Mouse (Mus musculus): ENCODE data around the gene Cngb1. TPM values are rescaled to one million over a fixed set of nuclear protein-coding genes. Genes with fewer than 3 reads are reported as not detected.
A peak's percentile ranks its signal among the peaks of the same experiment; 100 is the strongest.

Gene Cngb1
- polyA plus RNA-seq, 1 experiment from 2014 or later: 0.04 TPM

DNA sequence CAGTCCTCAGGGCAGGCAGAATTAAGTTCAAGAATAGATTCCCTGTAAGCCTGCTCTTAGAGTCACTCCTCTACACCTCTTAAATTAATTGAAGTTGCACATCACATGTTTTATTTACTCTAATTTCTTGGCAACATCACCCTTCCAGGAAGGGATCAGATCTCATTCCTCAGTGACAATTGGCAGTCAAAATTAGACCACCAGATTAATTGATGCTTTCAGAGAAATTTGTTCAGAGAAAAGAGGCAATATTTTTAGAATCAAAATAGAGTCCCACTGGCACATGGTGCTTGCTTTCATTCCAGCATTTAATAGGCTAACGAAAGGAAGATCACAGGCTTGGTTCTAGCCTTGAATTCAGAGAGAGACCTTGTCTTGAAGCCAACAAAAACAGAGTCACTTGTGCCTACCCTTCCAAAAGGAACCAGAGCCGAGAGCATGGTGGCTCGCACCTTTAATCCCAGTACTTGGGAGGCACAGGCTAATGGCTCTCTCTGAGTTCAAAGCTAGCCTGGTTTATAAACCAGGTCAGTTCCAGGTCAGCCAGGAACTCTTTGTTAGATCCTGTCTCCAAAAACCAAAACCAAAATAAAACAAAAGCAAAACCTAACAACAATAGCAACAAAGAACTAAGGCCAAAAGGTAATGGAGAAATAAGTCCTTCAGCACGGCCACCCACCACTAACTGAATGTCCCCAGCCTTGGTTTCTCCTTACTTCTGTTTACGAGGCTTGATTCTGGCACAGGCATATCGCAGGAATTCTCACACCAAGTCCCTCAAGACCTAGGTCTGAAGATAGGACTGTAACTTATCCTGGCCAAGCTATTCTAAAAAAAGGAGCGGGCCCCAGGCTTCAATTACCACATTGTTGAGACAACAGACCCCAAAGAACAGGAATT, 79.9 kb downstream of the Cngb1 start:
- H3K27me3 ChIP-seq (ENCODE audit: low read depth, poor library complexity, severe bottlenecking): no peaks in the 10 kb centered on the region
- no peaks in the 10 kb centered on the region for H3K9me3 ChIP-seq (replicated peaks)
- peaks cover 12% of the 10 kb centered on the region for H3K4me1 ChIP-seq
- H3K27ac ChIP-seq: no peak overlapping the region
- no peak for DNase-seq (ENCODE audit: low spot score)
- no peaks in the 10 kb centered on the region for H3K36me3 ChIP-seq
- WGBS: 51% methylated on average over 7 of the region's 7 CpGs
- H3K4me3 ChIP-seq: no peak overlapping the region

DNA sequence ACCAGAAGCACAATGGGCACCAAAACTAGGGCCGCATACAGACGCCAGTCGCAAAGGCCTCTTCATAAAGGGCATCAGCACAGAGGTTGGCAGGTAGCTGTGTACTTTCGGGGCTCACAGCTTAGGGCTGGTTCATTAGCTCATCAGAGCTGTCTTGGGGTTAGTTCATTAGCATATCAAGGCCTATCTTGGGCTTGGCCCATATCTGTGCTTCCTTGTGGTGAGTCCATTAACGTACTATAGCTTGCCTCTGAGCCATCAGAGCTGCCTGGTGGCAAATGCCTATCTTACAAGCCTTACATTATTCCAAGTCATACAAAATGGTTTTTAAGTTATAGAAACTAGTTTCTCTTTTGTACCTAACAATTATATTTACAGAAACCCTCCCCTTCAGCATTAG, 82.4 kb downstream of the Cngb1 start:
- no peaks in the 10 kb centered on the region for H3K9me3 ChIP-seq (replicated peaks)
- WGBS: 91% methylated on average over 5 of the region's 5 CpGs
- H3K4me3 ChIP-seq: no peak overlapping the region
- H3K4me1 ChIP-seq: peaks cover 16% of the 10 kb centered on the region
- H3K27ac ChIP-seq: no peak overlapping the region
- H3K36me3 ChIP-seq: no peaks in the 10 kb centered on the region
- DNase-seq (ENCODE audit: low spot score): no peak
- no peaks in the 10 kb centered on the region for H3K27me3 ChIP-seq (ENCODE audit: low read depth, poor library complexity, severe bottlenecking)

DNA sequence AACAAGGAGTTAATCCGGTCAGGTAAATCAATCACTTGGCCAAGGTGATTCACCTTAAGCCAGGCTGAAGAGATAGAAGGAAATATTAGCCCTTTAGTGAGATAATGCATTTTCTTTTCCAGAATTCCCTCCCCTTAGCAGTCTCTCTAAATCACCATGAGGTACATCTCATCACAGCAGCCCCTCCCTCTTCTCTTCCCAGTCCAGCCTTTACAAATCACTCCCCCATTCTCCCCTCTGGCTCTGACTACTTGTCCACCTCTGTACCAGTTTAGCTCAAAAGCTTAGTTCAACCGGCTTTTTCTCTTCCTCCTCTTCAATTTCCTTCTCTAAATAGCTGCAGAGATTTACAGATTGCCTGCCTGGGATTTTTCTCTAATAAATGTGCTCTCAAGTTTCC, 85.3 kb downstream of the Cngb1 start:
- Histone ChIP-seq H3K27ac (no peak overlapping the region), H3K4me3 (no peak overlapping the region), H3K4me1 (peaks cover 7% of the 10 kb centered on the region), H3K27me3 (ENCODE audit: low read depth, poor library complexity, severe bottlenecking) (no peaks in the 10 kb centered on the region), H3K9me3 (replicated peaks) (no peaks in the 10 kb centered on the region), H3K36me3 (no peaks in the 10 kb centered on the region)
- 45% methylated on average over 2 of the region's 2 CpGs for WGBS
- no peak for DNase-seq (ENCODE audit: low spot score)

DNA sequence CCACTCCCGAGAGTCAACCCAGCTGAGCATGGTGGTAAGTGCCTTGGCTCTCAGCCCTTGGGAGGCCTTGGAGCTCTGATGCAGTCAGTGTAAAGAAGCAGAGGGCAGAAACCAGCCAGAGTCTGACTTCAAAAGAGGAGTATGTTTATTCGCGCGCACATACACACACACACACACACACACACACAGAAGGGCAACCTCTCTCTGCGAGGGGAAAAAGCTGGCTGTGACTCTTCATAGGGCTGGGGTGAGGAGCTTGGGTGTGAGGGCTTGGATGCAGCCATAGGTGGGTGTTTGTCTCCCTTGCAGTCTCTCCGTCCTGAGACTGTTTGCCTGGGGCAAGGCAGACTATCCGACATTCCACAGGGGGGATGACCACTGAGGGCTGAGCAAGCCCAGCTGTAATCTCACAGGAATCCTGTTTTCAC, 85.8 kb downstream of the Cngb1 start:
- H3K36me3 ChIP-seq: no peaks in the 10 kb centered on the region
- H3K4me1 ChIP-seq: peaks cover 5% of the 10 kb centered on the region
- no peak for DNase-seq (ENCODE audit: low spot score)
- WGBS: 49% methylated on average over 7 of the region's 7 CpGs
- H3K27me3 ChIP-seq (ENCODE audit: low read depth, poor library complexity, severe bottlenecking): no peaks in the 10 kb centered on the region
- no peak overlapping the region for H3K4me3 ChIP-seq
- no peaks in the 10 kb centered on the region for H3K9me3 ChIP-seq (replicated peaks)
- H3K27ac ChIP-seq: no peak overlapping the region

DNA sequence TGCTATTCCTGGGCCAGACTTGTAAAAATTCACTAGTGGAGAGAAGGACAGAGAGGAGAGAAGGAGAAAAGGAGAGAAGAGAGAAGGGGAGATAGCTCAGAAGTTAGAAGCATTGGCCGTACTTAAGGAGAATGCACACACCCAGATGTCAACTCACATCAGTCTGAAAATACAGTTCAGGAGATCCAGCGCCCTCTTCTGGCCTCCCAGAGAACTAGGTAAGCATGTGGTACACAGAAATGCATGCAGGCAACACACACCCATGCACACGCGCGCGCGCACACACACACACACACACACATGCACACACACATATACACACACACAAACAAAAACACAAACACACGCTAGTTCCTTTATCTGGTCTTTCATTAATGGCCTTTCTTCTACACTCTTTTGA, 86.8 kb downstream of the Cngb1 start:
- peaks cover 5% of the 10 kb centered on the region for H3K4me1 ChIP-seq
- no peaks in the 10 kb centered on the region for H3K36me3 ChIP-seq
- no peaks in the 10 kb centered on the region for H3K27me3 ChIP-seq (ENCODE audit: low read depth, poor library complexity, severe bottlenecking)
- DNase-seq (ENCODE audit: low spot score): no peak
- no peak overlapping the region for H3K4me3 ChIP-seq
- no peak overlapping the region for H3K27ac ChIP-seq
- no peaks in the 10 kb centered on the region for H3K9me3 ChIP-seq (replicated peaks)
- WGBS: 85% methylated on average over 8 of the region's 8 CpGs

DNA sequence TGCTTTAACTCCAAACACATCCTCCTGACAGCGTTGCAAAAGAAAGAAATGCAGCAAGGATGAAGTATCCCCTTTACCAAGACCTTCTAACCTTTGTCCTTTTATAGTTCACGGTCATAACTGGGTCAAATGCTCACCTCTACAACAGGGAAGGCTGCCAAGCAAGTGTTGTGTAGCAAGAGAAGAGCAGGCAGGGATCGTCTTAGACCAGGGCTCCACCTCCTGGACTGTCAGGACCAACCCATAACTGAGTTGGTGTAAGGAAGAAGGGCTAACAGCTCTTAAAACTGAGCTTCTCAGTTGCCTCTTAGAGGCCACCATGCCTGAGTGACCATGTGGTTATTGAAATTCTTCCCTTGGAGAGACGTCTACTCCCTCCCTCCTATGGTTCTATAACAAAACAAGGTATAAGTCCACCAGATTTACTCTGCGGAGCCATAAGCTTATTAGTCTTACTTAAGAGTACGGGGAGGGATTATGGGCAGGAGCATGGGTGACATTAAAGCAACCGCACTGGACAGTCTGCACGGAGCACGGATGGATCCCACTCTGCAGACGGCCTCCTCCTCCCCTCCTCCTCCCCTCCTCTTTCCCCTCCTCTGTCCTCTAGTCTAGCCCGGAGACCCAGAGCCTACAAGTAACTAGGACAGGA, 90.5 kb downstream of the Cngb1 start:
- 81% methylated on average over 11 of the region's 11 CpGs for WGBS
- no peak for DNase-seq (ENCODE audit: low spot score)
- Histone ChIP-seq H3K4me3 (no peak overlapping the region), H3K36me3 (no peaks in the 10 kb centered on the region), H3K27ac (no peak overlapping the region), H3K9me3 (replicated peaks) (no peaks in the 10 kb centered on the region), H3K27me3 (ENCODE audit: low read depth, poor library complexity, severe bottlenecking) (no peaks in the 10 kb centered on the region), H3K4me1 (peaks cover 5% of the 10 kb centered on the region)

DNA sequence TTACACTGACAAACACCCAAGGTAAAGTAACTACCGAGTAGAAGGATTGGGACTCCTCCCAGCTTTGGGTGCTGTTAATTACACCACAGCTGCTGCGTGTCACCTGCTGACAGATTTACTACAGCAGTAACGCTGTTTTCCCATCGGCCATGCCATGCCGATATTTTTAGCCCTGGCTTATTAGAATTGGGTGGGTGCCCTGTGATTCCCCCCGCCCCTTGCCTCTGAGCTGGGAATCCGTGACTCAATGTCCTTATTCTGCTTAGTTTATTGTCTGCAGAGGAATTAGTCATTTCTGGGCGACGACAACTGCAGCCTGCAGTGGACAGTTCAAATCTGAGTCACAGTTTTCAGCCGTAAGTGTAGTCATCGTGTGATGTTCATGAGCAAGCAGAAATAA, 96.5 kb downstream of the Cngb1 start:
- Histone ChIP-seq H3K9me3 (replicated peaks) (no peaks in the 10 kb centered on the region), H3K27me3 (ENCODE audit: low read depth, poor library complexity, severe bottlenecking) (0 out of 2 replicates have a peak, but pooled peaks cover 1% of the 10 kb centered on the region), H3K27ac (no peak overlapping the region), H3K36me3 (no peaks in the 10 kb centered on the region), H3K4me1 (peaks cover 10% of the 10 kb centered on the region), H3K4me3 (no peak overlapping the region)
- peak; percentile 40 for DNase-seq (ENCODE audit: low spot score)
- WGBS: 41% methylated on average over 11 of the region's 11 CpGs

DNA sequence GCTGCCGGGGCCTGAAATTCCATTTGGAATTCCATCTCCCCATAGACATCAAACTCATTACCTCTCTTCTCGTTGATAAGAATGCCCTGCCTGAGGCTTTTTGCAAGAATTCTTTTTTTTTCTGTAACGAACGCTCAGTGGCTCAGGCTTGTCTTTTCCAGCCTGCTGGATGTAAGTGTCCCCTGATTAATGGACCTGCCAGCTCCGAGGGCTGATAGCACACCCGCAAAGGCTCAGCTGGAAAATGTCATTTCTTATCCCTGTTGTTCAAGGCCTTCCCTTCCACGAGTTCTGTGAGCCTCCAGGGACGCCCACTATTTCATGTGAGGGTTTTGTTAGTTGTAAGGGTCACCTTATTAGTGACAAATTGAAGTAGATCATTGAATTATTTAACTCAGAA, 100.4 kb downstream of the Cngb1 start:
- DNase-seq (ENCODE audit: low spot score): no peak
- WGBS: 24% methylated on average over 8 of the region's 8 CpGs
- H3K27ac ChIP-seq: no peak overlapping the region
- 0 out of 2 replicates have a peak, but pooled peaks cover 4% of the 10 kb centered on the region for H3K27me3 ChIP-seq (ENCODE audit: low read depth, poor library complexity, severe bottlenecking)
- H3K36me3 ChIP-seq: no peaks in the 10 kb centered on the region
- H3K9me3 ChIP-seq (replicated peaks): no peaks in the 10 kb centered on the region
- H3K4me3 ChIP-seq: no peak overlapping the region
- H3K4me1 ChIP-seq: peaks cover 10% of the 10 kb centered on the region

DNA sequence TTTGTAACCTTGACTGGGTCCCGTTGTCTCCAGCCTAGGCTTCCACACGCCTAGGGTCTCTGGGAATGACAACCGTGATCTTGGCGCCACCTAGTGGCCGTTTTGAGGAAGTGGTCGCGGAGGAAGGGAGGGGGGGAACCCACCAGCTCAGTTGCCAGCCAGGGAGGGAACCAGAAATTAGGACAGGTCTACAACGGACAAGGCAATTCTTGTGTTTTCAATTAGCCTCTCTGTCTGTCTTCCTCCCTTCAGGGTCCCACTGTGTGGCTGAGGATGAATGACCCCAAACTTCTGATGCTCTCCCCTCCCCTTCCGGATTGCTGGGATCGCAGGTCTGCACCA, 102.4 kb downstream of the Cngb1 start:
- Histone ChIP-seq H3K4me3 (no peak overlapping the region), H3K27me3 (ENCODE audit: low read depth, poor library complexity, severe bottlenecking) (0 out of 2 replicates have a peak, but pooled peaks cover 4% of the 10 kb centered on the region), H3K9me3 (replicated peaks) (no peaks in the 10 kb centered on the region), H3K4me1 (no peaks in the 10 kb centered on the region), H3K27ac (no peak overlapping the region), H3K36me3 (no peaks in the 10 kb centered on the region)
- peak; percentile 90 for DNase-seq (ENCODE audit: low spot score)
- 17% methylated on average over 10 of the region's 10 CpGs for whole genome bisulfite sequencing

DNA sequence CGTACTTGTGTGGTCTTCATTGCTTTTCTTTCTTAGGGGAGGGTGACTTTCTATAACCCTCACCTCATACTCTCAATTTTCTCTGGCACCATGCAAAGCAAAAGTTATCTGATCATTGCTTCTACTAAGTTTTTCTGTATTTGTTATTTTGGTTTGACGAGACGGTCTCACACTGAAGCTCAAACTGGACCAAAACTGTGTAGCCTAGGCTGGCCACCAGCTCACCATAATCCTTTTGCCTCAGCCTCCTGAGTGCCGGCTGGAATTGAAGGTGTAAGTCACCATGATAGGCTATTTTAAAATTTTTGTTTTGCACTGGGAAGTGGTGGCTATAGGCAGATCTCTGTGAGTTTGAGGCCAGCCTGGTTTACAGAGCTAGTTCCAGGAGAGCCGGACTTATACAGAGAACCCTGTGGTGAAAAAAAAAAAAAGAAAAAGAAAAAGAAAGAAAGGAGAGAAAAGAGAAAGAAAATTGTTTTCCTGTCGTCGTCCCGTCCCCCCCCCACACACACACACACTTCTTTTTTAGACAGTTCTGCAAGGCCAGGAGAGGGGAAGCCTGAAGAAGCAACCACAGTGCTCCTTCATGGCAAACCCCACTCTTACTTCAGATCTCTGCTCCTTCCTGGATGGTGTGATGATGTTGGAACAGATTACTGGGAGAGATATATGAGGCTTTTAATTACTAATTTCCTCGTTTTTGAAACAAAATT, 102.9 kb downstream of the Cngb1 start:
- no peak overlapping the region for H3K27ac ChIP-seq
- H3K4me3 ChIP-seq: no peak overlapping the region
- no peaks in the 10 kb centered on the region for H3K36me3 ChIP-seq
- WGBS: 55% methylated on average over 9 of the region's 9 CpGs
- H3K9me3 ChIP-seq (replicated peaks): no peaks in the 10 kb centered on the region
- H3K4me1 ChIP-seq: no peaks in the 10 kb centered on the region
- H3K27me3 ChIP-seq (ENCODE audit: low read depth, poor library complexity, severe bottlenecking): 0 out of 2 replicates have a peak, but pooled peaks cover 4% of the 10 kb centered on the region
- no peak for DNase-seq (ENCODE audit: low spot score)

DNA sequence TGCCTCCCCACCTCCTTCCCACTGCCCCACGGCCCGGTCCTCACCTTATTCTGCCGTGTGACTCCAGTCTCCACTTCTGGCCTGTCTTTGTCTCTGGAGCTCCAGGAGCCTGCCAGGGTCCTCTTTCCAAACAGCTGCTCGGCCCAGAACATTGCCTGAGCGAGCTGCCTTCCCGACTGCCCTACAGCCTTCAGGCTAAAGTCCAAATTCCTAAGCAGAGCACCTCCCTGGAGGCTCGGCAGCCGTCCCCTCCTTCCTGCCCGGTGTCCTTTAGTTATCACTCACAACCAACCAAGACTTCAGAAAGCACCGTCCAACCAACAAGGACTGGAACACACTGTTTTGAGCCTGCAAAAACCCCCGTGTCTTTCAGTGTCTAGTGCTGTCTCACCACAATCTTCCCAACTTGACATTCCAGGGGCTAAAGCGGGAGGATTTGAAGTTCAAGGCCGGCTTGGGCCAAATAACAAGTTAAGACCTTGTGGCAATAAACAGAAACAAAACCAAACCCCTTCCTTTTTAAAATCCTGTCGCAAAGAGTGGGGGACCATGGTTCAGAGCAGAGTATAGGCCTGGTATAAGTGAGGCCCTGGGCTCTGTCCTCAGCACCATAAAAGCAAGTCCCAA, 103.6 kb downstream of the Cngb1 start, which contains the start of gene Kifc3:
TSS of gene Kifc3 (minus strand) at position 164 of the 627 bp plus-strand sequence.
- WGBS: 69% methylated on average over 14 of the region's 14 CpGs
- Histone ChIP-seq H3K4me1 (no peaks in the 10 kb centered on the region), H3K27me3 (ENCODE audit: low read depth, poor library complexity, severe bottlenecking) (0 out of 2 replicates have a peak, but pooled peaks cover 4% of the 10 kb centered on the region), H3K36me3 (no peaks in the 10 kb centered on the region), H3K4me3 (no peak within 1 kb of the TSS), H3K9me3 (replicated peaks) (no peaks in the 10 kb centered on the region), H3K27ac (no peak within 1 kb of the TSS)
- no peak for DNase-seq (ENCODE audit: low spot score)

DNA sequence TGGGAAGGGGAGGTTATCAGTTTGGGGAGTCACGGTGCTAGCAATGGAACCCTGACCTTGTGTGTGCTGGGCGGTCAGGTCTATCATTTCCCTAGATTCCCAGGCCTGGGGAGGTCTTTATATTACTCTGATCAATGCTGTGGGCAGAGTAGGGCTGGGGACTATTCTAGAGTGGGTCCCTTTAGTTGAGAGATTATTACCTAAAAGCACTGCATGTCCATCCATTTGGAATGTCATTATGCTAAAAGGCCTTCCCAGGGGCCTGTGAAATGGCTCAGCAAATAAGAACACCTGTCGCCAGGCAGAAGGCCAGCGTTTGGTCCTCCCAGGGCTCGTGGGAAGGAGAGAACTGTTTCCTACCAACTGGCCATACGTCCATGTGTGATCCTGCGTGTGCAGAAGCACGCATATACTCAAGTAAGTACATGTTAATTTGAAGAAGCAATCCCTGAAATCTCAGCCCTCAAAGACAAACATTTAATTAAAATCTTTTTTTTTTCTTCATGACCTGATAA, 104.3 kb downstream of the Cngb1 start:
- H3K36me3 ChIP-seq: no peaks in the 10 kb centered on the region
- no peak overlapping the region for H3K27ac ChIP-seq
- 73% methylated on average over 8 of the region's 8 CpGs for WGBS
- no peaks in the 10 kb centered on the region for H3K9me3 ChIP-seq (replicated peaks)
- no peaks in the 10 kb centered on the region for H3K4me1 ChIP-seq
- 0 out of 2 replicates have a peak, but pooled peaks cover 4% of the 10 kb centered on the region for H3K27me3 ChIP-seq (ENCODE audit: low read depth, poor library complexity, severe bottlenecking)
- no peak for DNase-seq (ENCODE audit: low spot score)
- H3K4me3 ChIP-seq: no peak overlapping the region

All from limb, embryonic 10.5 days (tissue).